Mouse (Mus musculus) megakaryocyte, embryonic 14.5 days (primary cell): ENCODE measurements around the gene Lmbrd2. TPM values are rescaled to one million over a fixed set of nuclear protein-coding genes. Genes with fewer than 3 reads are reported as not detected.

ENCODE experiments used
- H3K27me3 ChIP-seq: replicated peaks from 2 replicates; pipeline ENCODE3; 2012; ENCODE audit warnings: inconsistent platforms
- H3K36me3 ChIP-seq: replicated peaks from 2 replicates; pipeline ENCODE3; 2012; ENCODE audit warnings: low read length, inconsistent platforms, mixed read lengths
- H3K4me1 ChIP-seq: 2 replicates; pipeline ENCODE4 v1.6.1; 2012; ENCODE audit warnings: inconsistent platforms
- H3K4me3 ChIP-seq: replicated peaks from 2 replicates; pipeline ENCODE3; 2012; ENCODE audit warnings: moderate library complexity, mild to moderate bottlenecking, inconsistent platforms
- H3K9me3 ChIP-seq: 2 replicates; pipeline ENCODE4 v1.6.1; 2012; ENCODE audit warnings: inconsistent platforms
- FLI1 ChIP-seq: IDR thresholded peaks from 2 replicates; pipeline ENCODE4 v1.6.1; 2012; ENCODE audit warnings: low read length, inconsistent platforms, mixed read lengths
- GATA1 ChIP-seq: IDR thresholded peaks from 3 replicates; pipeline ENCODE4 v1.6.1; 2012; ENCODE audit warnings: mixed read lengths, low read length, inconsistent platforms, borderline replicate concordance
- polyA plus RNA-seq: library from polyadenylated mRNA; stranded (reverse); fragments of >175 nt; gene quantifications from 2 replicates; pipeline ENCODE4 v1.2.3, GENCODE M21; 2012; ENCODE audit warnings: low replicate concordance; ENCODE audit not compliant: insufficient read depth

Gene Lmbrd2
- 0.44 TPM in 1 of 2 replicates, not detected in the other for polyA plus RNA-seq

- H3K4me3 ChIP-seq, result peak within 1 kb of the TSS; percentile 98
- peaks cover 49% of the 10 kb centered on the region for H3K4me1 ChIP-seq
- peaks cover 35% of the 10 kb centered on the region for H3K36me3 ChIP-seq
- no peaks in the 10 kb centered on the region for H3K9me3 ChIP-seq
- H3K27me3 ChIP-seq, result no peaks in the 10 kb centered on the region
- TF ChIP-seq FLI1, result no peak
- TF ChIP-seq GATA1, result no peak
These were observed at the start of gene Lmbrd2 for GRCm38 (mm10) chr15:9140252-9140680. TSS of gene Lmbrd2 (plus strand) at chr15:9140550.

- H3K4me1 ChIP-seq, result peaks cover 79% of the 10 kb centered on the region
- H3K27me3 ChIP-seq, result no peaks in the 10 kb centered on the region
- H3K9me3 ChIP-seq, result no peaks in the 10 kb centered on the region
- peaks cover 90% of the 10 kb centered on the region for H3K36me3 ChIP-seq
- H3K4me3 ChIP-seq, result no peak overlapping the region
- TF ChIP-seq FLI1, result no peak
- no peak for TF ChIP-seq GATA1
These were observed 49.7 kb upstream of the Lmbrd2 start for GRCm38 (mm10) chr15:9090662-9091061.

- no peaks in the 10 kb centered on the region for H3K27me3 ChIP-seq
- peaks cover 47% of the 10 kb centered on the region for H3K4me1 ChIP-seq
- H3K4me3 ChIP-seq, result no peak overlapping the region
- peaks cover 92% of the 10 kb centered on the region for H3K36me3 ChIP-seq
- H3K9me3 ChIP-seq, result no peaks in the 10 kb centered on the region
- no peak for TF ChIP-seq GATA1
- TF ChIP-seq FLI1, result no peak
These were observed 46.6 kb upstream of the Lmbrd2 start for GRCm38 (mm10) chr15:9093598-9094365.

- Histone ChIP-seq H3K9me3 (no peaks in the 10 kb centered on the region), H3K27me3 (no peaks in the 10 kb centered on the region), H3K4me3 (no peak overlapping the region), H3K36me3 (peaks cover 92% of the 10 kb centered on the region), H3K4me1 (peaks cover 42% of the 10 kb centered on the region)
- no peak for TF ChIP-seq FLI1
- TF ChIP-seq GATA1, result no peak
These were observed 46.0 kb upstream of the Lmbrd2 start for GRCm38 (mm10) chr15:9094366-9094750.

- Histone ChIP-seq H3K27me3 (no peaks in the 10 kb centered on the region), H3K9me3 (no peaks in the 10 kb centered on the region), H3K4me1 (peaks cover 32% of the 10 kb centered on the region), H3K4me3 (no peak overlapping the region), H3K36me3 (peaks cover 94% of the 10 kb centered on the region)
- TF ChIP-seq GATA1 (no peak), FLI1 (no peak)
These were observed 43.5 kb upstream of the Lmbrd2 start for GRCm38 (mm10) chr15:9096865-9097264.

GRCm38 (mm10) chr15:9100446-9101077, 39.8 kb upstream of the Lmbrd2 start:
- Histone ChIP-seq H3K4me1 (peaks cover 19% of the 10 kb centered on the region), H3K36me3 (peaks cover 100% of the 10 kb centered on the region), H3K27me3 (no peaks in the 10 kb centered on the region), H3K4me3 (peak overlapping the region; percentile 38), H3K9me3 (no peaks in the 10 kb centered on the region)
- TF ChIP-seq FLI1 (no peak), GATA1 (no peak)

- Histone ChIP-seq H3K36me3 (peaks cover 93% of the 10 kb centered on the region), H3K27me3 (no peaks in the 10 kb centered on the region), H3K4me1 (peaks cover 4% of the 10 kb centered on the region), H3K4me3 (no peak overlapping the region), H3K9me3 (no peaks in the 10 kb centered on the region)
- TF ChIP-seq GATA1 (no peak), FLI1 (no peak)
These were observed 33.9 kb upstream of the Lmbrd2 start for GRCm38 (mm10) chr15:9106303-9107074.

- H3K9me3 ChIP-seq, result no peaks in the 10 kb centered on the region
- H3K4me3 ChIP-seq, result no peak overlapping the region
- H3K4me1 ChIP-seq, result no peaks in the 10 kb centered on the region
- H3K27me3 ChIP-seq, result no peaks in the 10 kb centered on the region
- TF ChIP-seq GATA1 (no peak), FLI1 (no peak)
- peaks cover 92% of the 10 kb centered on the region for H3K36me3 ChIP-seq
These were observed 29.6 kb upstream of the Lmbrd2 start for GRCm38 (mm10) chr15:9110526-9111347.

GRCm38 (mm10) chr15:9111648-9112047, 28.7 kb upstream of the Lmbrd2 start:
- Histone ChIP-seq H3K27me3 (no peaks in the 10 kb centered on the region), H3K9me3 (no peaks in the 10 kb centered on the region), H3K4me1 (no peaks in the 10 kb centered on the region), H3K4me3 (no peak overlapping the region), H3K36me3 (peaks cover 94% of the 10 kb centered on the region)
- TF ChIP-seq FLI1, result no peak
- TF ChIP-seq GATA1, result no peak
